10 mouse cellular contexts compared by ENCODE assay signal in genomic region chr6:137205662-137206400, GRCm38 (mm10). TPM values are rescaled to one million over a fixed set of nuclear protein-coding genes. Genes with fewer than 3 reads are reported as not detected.
DNase-seq lines count a peak whose midpoint lies in the region; ATAC-seq lines count a peak whose summit lies in the region.
"Had no signal": no experiment of that assay in that cellular context is flagged by ENCODE, and none has a peak within 500 bp of the region (broad histone marks: within the 10 kb centered on the region; RNA-seq: fewer than 3 reads in every experiment).

No protein-coding gene starts in this region.

- H3K9me3 ChIP-seq in forebrain, embryonic 11.5 days (ENCODE audit: control insufficient read depth, low read length), result no peaks in the 10 kb centered on the region
- H3K9me3 ChIP-seq in forebrain, embryonic 10.5 days, result no peaks in the 10 kb centered on the region
- H3K9me3 ChIP-seq: embryonic facial prominence, embryonic 15.5 days; limb, embryonic 12.5 days had no signal

- no peak overlapping the region for H3K4me2 ChIP-seq in forebrain, embryonic 11.5 days (ENCODE audit: low read depth, low read length, severe bottlenecking)
- H3K4me2 ChIP-seq: embryonic facial prominence, embryonic 15.5 days; limb, embryonic 12.5 days had no signal

- H3K27me3 ChIP-seq in forebrain, embryonic 11.5 days (ENCODE audit: control insufficient read depth, insufficient read depth, low read length), result no peaks in the 10 kb centered on the region
- no peaks in the 10 kb centered on the region for H3K27me3 ChIP-seq in forebrain, embryonic 10.5 days (ENCODE audit: poor library complexity, severe bottlenecking)
- H3K27me3 ChIP-seq: embryonic facial prominence, embryonic 15.5 days; limb, embryonic 12.5 days had no signal

- DNase-seq in forebrain, embryonic 11.5 days (ENCODE audit: low spot score), result peak; percentile 35
- no peak for DNase-seq in forebrain, embryonic 10.5 days (ENCODE audit: extremely low spot score, low spot score)
- DNase-seq in left cerebral cortex, postnatal 14 days (ENCODE audit: low spot score in 2 of 2), result peak; percentile 57 to 67
- DNase-seq in left cerebral cortex, adult 8-10 months (ENCODE audit: low spot score in 2 of 2), result no peak
- peak; percentile 47 for DNase-seq in adipocyte (ENCODE audit: low spot score)
- DNase-seq in left cerebral cortex, postnatal 25 days (ENCODE audit: low spot score in 2 of 2), result peak; percentile 52 to 58
- DNase-seq in urinary bladder, postnatal 4 days (ENCODE audit: low spot score in 2 of 2), result no peak
- DNase-seq in T-cell, adult 2 months (ENCODE audit: low spot score), result no peak

- H3K4me3 ChIP-seq in forebrain, embryonic 11.5 days (ENCODE audit: low read depth, low read length), result no peak overlapping the region
- no peak overlapping the region for H3K4me3 ChIP-seq in forebrain, embryonic 10.5 days
- H3K4me3 ChIP-seq: embryonic facial prominence, embryonic 15.5 days; limb, embryonic 12.5 days had no signal

- peak; percentile 58; the same call in 1 of the 2 replicates for ATAC-seq in forebrain, embryonic 11.5 days (replicated peaks; ENCODE audit: low FRiP score)

- no peaks in the 10 kb centered on the region for H3K36me3 ChIP-seq in forebrain, embryonic 11.5 days (ENCODE audit: control insufficient read depth, insufficient read depth, low read length)
- no peaks in the 10 kb centered on the region for H3K36me3 ChIP-seq in forebrain, embryonic 10.5 days (replicated peaks)
- H3K36me3 ChIP-seq: embryonic facial prominence, embryonic 15.5 days; limb, embryonic 12.5 days had no signal

- H3K27ac ChIP-seq in forebrain, embryonic 11.5 days (ENCODE audit: low read depth, low read length), result no peak overlapping the region
- H3K27ac ChIP-seq in forebrain, embryonic 10.5 days, result no peak overlapping the region
- H3K27ac ChIP-seq: embryonic facial prominence, embryonic 15.5 days; limb, embryonic 12.5 days had no signal

- no peak overlapping the region for H3K9ac ChIP-seq in forebrain, embryonic 11.5 days (ENCODE audit: low read length)
- H3K9ac ChIP-seq: embryonic facial prominence, embryonic 15.5 days; limb, embryonic 12.5 days had no signal

- WGBS in forebrain, embryonic 11.5 days, result 63% methylated on average over 11 of the region's 11 CpGs
- 68% methylated on average over 11 of the region's 11 CpGs for WGBS in forebrain, embryonic 10.5 days

- intact Hi-C loops in left cerebral cortex, postnatal 14 days (cut with DNase I), result loop anchor here (5.0 kb wide), 2 partner anchors 191 to 516 kb away; no protein-coding TSS in a partner anchor
- intact Hi-C loops in left cerebral cortex, postnatal 25 days (cut with DNase I), result loop anchor here (1.0 to 2.0 kb wide), 2 partner anchors 191 to 519 kb away; no protein-coding TSS in a partner anchor

- no peaks in the 10 kb centered on the region for H3K4me1 ChIP-seq in forebrain, embryonic 11.5 days (replicated peaks; ENCODE audit: control insufficient read depth, insufficient read depth, low read length)
- no peaks in the 10 kb centered on the region for H3K4me1 ChIP-seq in forebrain, embryonic 10.5 days
- H3K4me1 ChIP-seq: embryonic facial prominence, embryonic 15.5 days; limb, embryonic 12.5 days had no signal

RNA-seq across cellular contexts. Expression of gene Rerg, which starts 35.5 kb away (rescaled TPM):
- 1.3 and 1.6 TPM in 2 replicates for polyA plus RNA-seq in forebrain, embryonic 11.5 days (2014; fragmentation: Nextera tagmentation; extraction: Ambion mirVana)
- polyA plus RNA-seq in forebrain, embryonic 10.5 days (2016; fragmentation: Nextera tagmentation; extraction: Ambion mirVana), result 1.0 and 1.1 TPM in 2 replicates
- 1 to 10 TPM; 8.1 to 9.3 TPM for total RNA-seq in left cerebral cortex, postnatal 14 days (2021)
- 10 to 100 TPM; 13.6 to 17.9 (median 15.1) TPM for total RNA-seq in left cerebral cortex, adult 8-10 months (2022)
- total RNA-seq in left cerebral cortex, postnatal 25 days (2021), result 10 to 100 TPM in 1 of 2 experiments, 1 to 10 TPM in 1; 7.9 to 12.2 TPM

RNA-seq across cellular contexts. Expression of gene Ptpro, which starts 46.3 kb away (rescaled TPM):
- 12.5 and 14.4 TPM in 2 replicates for polyA plus RNA-seq in forebrain, embryonic 11.5 days (2014; fragmentation: Nextera tagmentation; extraction: Ambion mirVana)
- 2.9 and 3.2 TPM in 2 replicates for polyA plus RNA-seq in forebrain, embryonic 10.5 days (2016; fragmentation: Nextera tagmentation; extraction: Ambion mirVana)
- total RNA-seq in left cerebral cortex, postnatal 14 days (2021), result 10 to 100 TPM; 46.8 to 51.6 TPM
- total RNA-seq in left cerebral cortex, adult 8-10 months (2022), result 10 to 100 TPM; 21.6 to 31.7 (median 27.7) TPM
- 10 to 100 TPM; 34.6 to 42.7 TPM for total RNA-seq in left cerebral cortex, postnatal 25 days (2021)

Comparison
In these comparisons a context has a peak if more than half of its experiments do, and no peak if none do; other contexts are left out.
1. DNase-seq: peak in forebrain, embryonic 11.5 days (single experiment), left cerebral cortex, postnatal 14 days (2 of 2), adipocyte (single experiment) and left cerebral cortex, postnatal 25 days (2 of 2); none in forebrain, embryonic 10.5 days (single experiment), left cerebral cortex, adult 8-10 months (0 of 2), urinary bladder, postnatal 4 days (0 of 2) and T-cell, adult 2 months (single experiment).